Mouse (Mus musculus) C2C12 (cell line): ENCODE results near the gene Elk3.

Experiments used
- CEBPB ChIP-seq: IDR thresholded peaks from one replicate; pipeline ENCODE4 v1.6.1; 2011; ENCODE audit warnings: low read depth, mild to moderate bottlenecking, control low read depth, moderate library complexity
- CTCF ChIP-seq: IDR thresholded peaks from one replicate; pipeline ENCODE4 v1.5.1; 2011; ENCODE audit not compliant: control insufficient read depth, insufficient read depth, insufficient read length
- MAX ChIP-seq: IDR thresholded peaks from one replicate; pipeline ENCODE4 v1.6.1; 2011; ENCODE audit warnings: mild to moderate bottlenecking, control low read depth
- USF1 ChIP-seq: IDR thresholded peaks from one replicate; pipeline ENCODE4 v1.6.1; 2011; ENCODE audit warnings: low read depth, mild to moderate bottlenecking, control low read depth, moderate library complexity

- TF ChIP-seq CTCF (no peak), USF1 (no peak), CEBPB (no peak), MAX (no peak)
Measured at GRCm38 (mm10) chr10:93250436-93251317, 60.3 kb downstream of the Elk3 start.
